Mouse (Mus musculus) cortical plate, adult 2 months (tissue): ENCODE measurements around the gene Adat2. TPM values are rescaled to one million over a fixed set of nuclear protein-coding genes. Genes with fewer than 3 reads are reported as not detected.
A peak's percentile ranks its signal among the peaks of the same experiment; 100 is the strongest.

Source experiments
- H3K27ac ChIP-seq: fragments of 200-500 bp; 2 replicates; pipeline ENCODE4 v1.5.1; 2012; ENCODE audit warnings: low read length, control low read depth, inconsistent platforms; ENCODE audit not compliant: insufficient read depth
- H3K4me1 ChIP-seq: fragments of 200-500 bp; 2 replicates; pipeline ENCODE4 v1.6.1; 2011; ENCODE audit warnings: low read length; ENCODE audit not compliant: control insufficient read depth, insufficient read depth
- H3K4me3 ChIP-seq: fragments of 200-500 bp; 2 replicates; pipeline ENCODE4 v1.5.1; 2011; ENCODE audit warnings: mild to moderate bottlenecking, low read length, control low read depth; ENCODE audit not compliant: insufficient read depth
- CTCF ChIP-seq: fragments of 200-500 bp; IDR thresholded peaks from 2 replicates; pipeline ENCODE4 v1.5.1; 2011; ENCODE audit warnings: mild to moderate bottlenecking, control low read depth, low read length; ENCODE audit not compliant: insufficient read depth; ENCODE audit errors: extremely low read depth
- POLR2A ChIP-seq: fragments of 200-500 bp; IDR thresholded peaks from 2 replicates; pipeline ENCODE4 v1.6.1; 2011; ENCODE audit warnings: mild to moderate bottlenecking, low read length, control low read depth; ENCODE audit not compliant: insufficient read depth; ENCODE audit errors: extremely low read depth
- polyA plus RNA-seq: library from polyadenylated mRNA; depleted of rRNA; stranded (reverse); fragments of >200 nt; gene quantifications from 2 replicates; pipeline ENCODE4 v1.2.3, GENCODE M21; 2012

The Adat2 gene
- polyA plus RNA-seq, 1 experiment, result 7.1 TPM

- H3K4me3 ChIP-seq, result no peak overlapping the region
- no peak for TF ChIP-seq CTCF
- TF ChIP-seq POLR2A, result no peak
- H3K4me1 ChIP-seq, result no peaks in the 10 kb centered on the region
- no peak overlapping the region for H3K27ac ChIP-seq
Observed at GRCm38 (mm10) chr10:13560014-13560674, 7.5 kb downstream of the Adat2 start.

GRCm38 (mm10) chr10:13564364-13565079 lies 11.8 kb downstream of the Adat2 start:
- TF ChIP-seq POLR2A, result no peak
- TF ChIP-seq CTCF, result peak; percentile 88
- no peak overlapping the region for H3K4me3 ChIP-seq
- no peak overlapping the region for H3K27ac ChIP-seq
- H3K4me1 ChIP-seq, result no peaks in the 10 kb centered on the region

- no peak for TF ChIP-seq POLR2A
- TF ChIP-seq CTCF, result no peak
- Histone ChIP-seq H3K4me3 (no peak overlapping the region), H3K4me1 (no peaks in the 10 kb centered on the region), H3K27ac (no peak overlapping the region)
Observed at GRCm38 (mm10) chr10:13565080-13565448, 12.4 kb downstream of the Adat2 start.

GRCm38 (mm10) chr10:13566393-13566792 lies 13.7 kb downstream of the Adat2 start:
- TF ChIP-seq CTCF, result no peak
- Histone ChIP-seq H3K4me1 (no peaks in the 10 kb centered on the region; the same call in 1 of the 2 replicates), H3K27ac (no peak overlapping the region), H3K4me3 (no peak overlapping the region)

GRCm38 (mm10) chr10:13569818-13570217 lies 17.1 kb downstream of the Adat2 start:
- no peak overlapping the region for H3K27ac ChIP-seq

GRCm38 (mm10) chr10:13570697-13571538 lies 18.2 kb downstream of the Adat2 start:
- Histone ChIP-seq H3K4me1 (no peaks in the 10 kb centered on the region; the same call in 1 of the 2 replicates), H3K27ac (no peak overlapping the region), H3K4me3 (no peak overlapping the region)
- no peak for TF ChIP-seq POLR2A
- no peak for TF ChIP-seq CTCF

More at GRCm38 (mm10) chr10:13569818-13570217, 17.1 kb downstream of the Adat2 start:
- TF ChIP-seq CTCF (no peak), POLR2A (no peak)
- Histone ChIP-seq H3K4me1 (no peaks in the 10 kb centered on the region; the same call in 1 of the 2 replicates), H3K4me3 (no peak overlapping the region)

- Histone ChIP-seq H3K4me1 (no peaks in the 10 kb centered on the region; the same call in 1 of the 2 replicates), H3K4me3 (no peak overlapping the region), H3K27ac (no peak overlapping the region)
- no peak for TF ChIP-seq POLR2A
Observed at GRCm38 (mm10) chr10:13572003-13572402, 19.3 kb downstream of the Adat2 start.

- H3K4me1 ChIP-seq, result no peaks in the 10 kb centered on the region; the same call in 1 of the 2 replicates
- H3K4me3 ChIP-seq, result no peak overlapping the region
- no peak for TF ChIP-seq POLR2A
- no peak for TF ChIP-seq CTCF
- H3K27ac ChIP-seq, result no peak overlapping the region
Observed at GRCm38 (mm10) chr10:13572410-13572809, 19.7 kb downstream of the Adat2 start.

- TF ChIP-seq CTCF, result no peak
- TF ChIP-seq POLR2A, result no peak
- Histone ChIP-seq H3K27ac (no peak overlapping the region), H3K4me3 (no peak overlapping the region), H3K4me1 (peaks cover 3% of the 10 kb centered on the region)
Observed at GRCm38 (mm10) chr10:13577123-13577522, 24.4 kb downstream of the Adat2 start.

GRCm38 (mm10) chr10:13587914-13588313 lies 35.2 kb downstream of the Adat2 start:
- Histone ChIP-seq H3K27ac (peak overlapping the region; percentile 44; the same call in 1 of the 2 replicates), H3K4me3 (no peak overlapping the region), H3K4me1 (peaks cover 4% of the 10 kb centered on the region)
- no peak for TF ChIP-seq CTCF
- no peak for TF ChIP-seq POLR2A

- H3K4me1 ChIP-seq, result peaks cover 7% of the 10 kb centered on the region
- TF ChIP-seq CTCF (no peak), POLR2A (no peak)
- no peak overlapping the region for H3K4me3 ChIP-seq
Observed at GRCm38 (mm10) chr10:13592196-13592595, 39.5 kb downstream of the Adat2 start.

More at GRCm38 (mm10) chr10:13592196-13592595, 39.5 kb downstream of the Adat2 start:
- no peak overlapping the region for H3K27ac ChIP-seq
